Mouse (Mus musculus): Measurements from ENCODE around the gene Ankmy2. TPM values are rescaled to one million over a fixed set of nuclear protein-coding genes. Genes with fewer than 3 reads are reported as not detected.
A peak's percentile ranks its signal among the peaks of the same experiment; 100 is the strongest.
"Not testable (repeated sequence)": the region's sequence is repeated elsewhere in the genome, so short reads cannot be mapped to it uniquely, and the experiment has no call there.

The Ankmy2 gene
- polyA plus RNA-seq, 1 experiment from 2014 or later = 21.4 TPM

DNA sequence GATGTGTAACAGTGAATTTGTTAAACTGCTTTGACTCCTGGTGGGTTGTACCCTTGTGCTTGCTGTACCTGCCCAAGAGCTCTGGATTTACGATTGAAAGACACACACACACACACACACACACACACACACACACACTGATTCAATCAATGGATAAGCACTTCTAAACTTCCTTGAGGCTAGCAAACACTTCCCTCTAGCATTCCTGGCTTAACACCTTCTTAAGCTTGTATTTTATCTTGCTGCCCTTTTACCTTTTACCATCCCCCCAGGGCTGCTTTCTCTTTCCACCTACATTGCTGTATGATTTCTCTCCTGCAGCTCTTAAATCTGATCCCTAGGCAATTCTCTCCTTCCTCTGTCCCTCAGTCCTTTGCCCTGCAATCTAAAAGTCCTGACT, 8.4 kb downstream of the Ankmy2 start:
- Histone ChIP-seq H3K9me3 (ENCODE audit: low read length) (no peaks in the 10 kb centered on the region), H3K4me2 (replicated peaks; ENCODE audit: low read depth, low read length) (no peak overlapping the region), H3K4me3 (ENCODE audit: low read depth, low read length) (no peak overlapping the region), H3K27me3 (replicated peaks; ENCODE audit: insufficient read depth, low read length) (no peaks in the 10 kb centered on the region), H3K36me3 (ENCODE audit: insufficient read depth, low read length) (peaks cover 1% of the 10 kb centered on the region; the same call in 1 of the 2 replicates), H3K27ac (ENCODE audit: low read length) (no peak overlapping the region), H3K4me1 (ENCODE audit: insufficient read depth, low read depth, low read length) (no peaks in the 10 kb centered on the region; the same call in 1 of the 2 replicates), H3K9ac (replicated peaks; ENCODE audit: low read depth) (no peak overlapping the region)
- no peak for DNase-seq (ENCODE audit: low spot score)
- ATAC-seq = no peak
- TF ChIP-seq EP300 (IDR thresholded peaks at IDR 0.05) = no peak
- no peak for TF ChIP-seq CTCF (IDR thresholded peaks at IDR 0.05)
- WGBS = 50% methylated on average over 1 of the region's 1 CpGs

DNA sequence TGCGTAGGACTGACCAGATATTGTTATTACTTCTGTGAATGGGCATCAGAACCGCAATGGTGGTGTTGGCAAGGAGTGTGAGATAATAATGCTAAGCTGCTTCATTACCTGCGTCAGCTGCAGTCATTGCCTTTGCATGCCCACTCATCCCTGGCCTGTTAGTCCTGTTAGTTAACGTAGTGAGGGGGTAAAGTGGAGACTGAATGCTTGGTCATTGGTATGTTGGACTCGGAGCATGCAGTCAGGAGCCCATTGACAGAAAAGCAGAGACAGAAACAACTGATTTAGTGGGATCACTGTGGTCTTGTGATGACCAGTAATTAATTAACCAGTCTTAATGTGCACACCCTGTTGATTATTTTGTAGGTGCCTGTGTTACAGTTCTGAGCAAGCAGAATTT, 20.3 kb downstream of the Ankmy2 start:
- H3K4me1 ChIP-seq (ENCODE audit: insufficient read depth, low read depth, low read length) = no peaks in the 10 kb centered on the region
- no peak overlapping the region for H3K27ac ChIP-seq (ENCODE audit: low read length)
- no peak overlapping the region for H3K9ac ChIP-seq (replicated peaks; ENCODE audit: low read depth)
- no peak overlapping the region for H3K4me2 ChIP-seq (replicated peaks; ENCODE audit: low read depth, low read length)
- ATAC-seq (no peak), DNase-seq (ENCODE audit: low spot score) (no peak)
- no peak for TF ChIP-seq EP300 (IDR thresholded peaks at IDR 0.05)
- H3K27me3 ChIP-seq (replicated peaks; ENCODE audit: insufficient read depth, low read length) = no peaks in the 10 kb centered on the region
- H3K9me3 ChIP-seq (ENCODE audit: low read length) = no peaks in the 10 kb centered on the region
- 92% methylated on average over 5 of the region's 5 CpGs for WGBS
- no peak overlapping the region for H3K4me3 ChIP-seq (ENCODE audit: low read depth, low read length)
- peaks cover 25% of the 10 kb centered on the region for H3K36me3 ChIP-seq (ENCODE audit: insufficient read depth, low read length)

DNA sequence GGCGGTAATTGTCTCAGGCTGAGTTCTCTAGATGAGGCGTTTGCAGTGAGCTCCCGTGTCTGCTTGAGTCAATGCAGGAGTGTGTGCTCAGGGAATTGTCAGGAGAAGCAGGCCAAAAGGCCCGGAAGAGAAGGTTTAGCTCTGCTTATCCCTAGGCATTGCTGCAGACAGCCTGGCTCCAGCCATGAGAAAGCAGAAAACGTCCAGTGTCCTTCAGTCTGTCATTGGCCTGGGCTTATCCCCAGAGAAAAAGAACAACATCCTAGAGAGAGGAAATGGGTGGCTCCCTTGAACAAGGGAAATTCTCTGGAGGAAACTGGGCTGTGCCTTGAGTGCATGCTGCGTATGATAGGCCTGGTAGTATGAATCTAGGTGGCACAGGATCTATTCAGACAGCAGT, 25.7 kb downstream of the Ankmy2 start:
- Histone ChIP-seq H3K9ac (replicated peaks; ENCODE audit: low read depth) (no peak overlapping the region), H3K4me1 (ENCODE audit: insufficient read depth, low read depth, low read length) (no peaks in the 10 kb centered on the region), H3K27ac (ENCODE audit: low read length) (no peak overlapping the region), H3K36me3 (ENCODE audit: insufficient read depth, low read length) (peaks cover 10% of the 10 kb centered on the region; the same call in 1 of the 2 replicates), H3K4me2 (replicated peaks; ENCODE audit: low read depth, low read length) (no peak overlapping the region), H3K27me3 (replicated peaks; ENCODE audit: insufficient read depth, low read length) (no peaks in the 10 kb centered on the region), H3K4me3 (ENCODE audit: low read depth, low read length) (no peak overlapping the region), H3K9me3 (ENCODE audit: low read length) (no peaks in the 10 kb centered on the region)
- WGBS = 64% methylated on average over 6 of the region's 6 CpGs
- peak; percentile 38; the same call in 1 of the 2 replicates for TF ChIP-seq EP300 (IDR thresholded peaks at IDR 0.05)
- TF ChIP-seq CTCF (IDR thresholded peaks at IDR 0.05) = no peak
- peak; percentile 34 for DNase-seq (ENCODE audit: low spot score)
- peak; percentile 57 for ATAC-seq

DNA sequence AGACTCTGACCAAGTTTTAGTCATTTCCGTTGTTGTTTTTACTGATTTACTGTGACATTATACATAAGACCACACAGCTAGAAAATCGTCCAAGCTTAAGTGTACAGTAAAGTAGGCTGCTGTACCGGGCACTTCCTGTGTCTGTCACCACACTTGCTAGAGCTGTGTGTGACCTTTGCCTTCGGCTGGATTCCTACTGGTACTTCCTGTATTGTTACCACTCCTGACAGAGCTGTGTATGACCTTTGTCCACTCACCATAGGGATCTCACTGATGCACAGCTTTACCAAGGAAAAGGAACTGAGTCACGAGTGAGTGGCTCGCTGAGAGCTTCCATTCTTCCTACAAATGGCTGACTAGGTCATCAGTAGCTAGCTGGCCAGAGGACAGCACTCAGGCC, 30.2 kb downstream of the Ankmy2 start:
- DNase-seq (ENCODE audit: low spot score) (peak; percentile 14), ATAC-seq (peak; percentile 49; the same call in 1 of the 2 replicates)
- Histone ChIP-seq H3K27me3 (replicated peaks; ENCODE audit: insufficient read depth, low read length) (no peaks in the 10 kb centered on the region), H3K4me2 (replicated peaks; ENCODE audit: low read depth, low read length) (no peak overlapping the region), H3K9me3 (ENCODE audit: low read length) (no peaks in the 10 kb centered on the region), H3K27ac (ENCODE audit: low read length) (no peak overlapping the region), H3K9ac (replicated peaks; ENCODE audit: low read depth) (no peak overlapping the region), H3K4me1 (ENCODE audit: insufficient read depth, low read depth, low read length) (no peaks in the 10 kb centered on the region), H3K4me3 (ENCODE audit: low read depth, low read length) (no peak overlapping the region), H3K36me3 (ENCODE audit: insufficient read depth, low read length) (peaks cover 20% of the 10 kb centered on the region; the same call in 1 of the 2 replicates)
- WGBS = 57% methylated on average over 6 of the region's 6 CpGs
- TF ChIP-seq EP300 (IDR thresholded peaks at IDR 0.05) = no peak
- TF ChIP-seq CTCF (IDR thresholded peaks at IDR 0.05) = no peak

DNA sequence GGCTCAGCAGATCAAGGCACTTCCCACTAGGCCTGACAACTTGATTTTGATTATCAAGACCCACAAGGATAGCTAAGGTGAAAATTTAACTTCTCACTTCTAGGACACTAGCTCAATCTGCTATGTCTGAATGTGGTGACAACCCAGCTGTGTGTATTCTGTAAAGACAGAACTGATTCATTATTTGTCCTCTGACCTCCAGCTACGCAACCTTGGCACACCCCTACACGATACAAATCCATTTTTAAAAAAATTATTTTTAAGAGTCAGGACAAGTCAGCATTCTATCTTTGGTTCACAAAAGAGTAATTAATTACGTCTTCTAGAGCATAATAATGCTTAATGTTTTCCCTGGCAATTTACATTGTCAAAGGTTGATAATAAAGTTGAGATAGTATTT, 32.7 kb downstream of the Ankmy2 start:
- Histone ChIP-seq H3K36me3 (ENCODE audit: insufficient read depth, low read length) (peaks cover 13% of the 10 kb centered on the region; the same call in 1 of the 2 replicates), H3K4me3 (ENCODE audit: low read depth, low read length) (no peak overlapping the region), H3K9ac (replicated peaks; ENCODE audit: low read depth) (no peak overlapping the region), H3K27ac (ENCODE audit: low read length) (no peak overlapping the region), H3K27me3 (replicated peaks; ENCODE audit: insufficient read depth, low read length) (no peaks in the 10 kb centered on the region), H3K4me1 (ENCODE audit: insufficient read depth, low read depth, low read length) (no peaks in the 10 kb centered on the region), H3K4me2 (replicated peaks; ENCODE audit: low read depth, low read length) (no peak overlapping the region), H3K9me3 (ENCODE audit: low read length) (no peaks in the 10 kb centered on the region)
- WGBS = 87% methylated on average over 3 of the region's 3 CpGs
- TF ChIP-seq CTCF (IDR thresholded peaks at IDR 0.05) (no peak), EP300 (IDR thresholded peaks at IDR 0.05) (no peak)
- ATAC-seq = no peak
- no peak for DNase-seq (ENCODE audit: low spot score)

DNA sequence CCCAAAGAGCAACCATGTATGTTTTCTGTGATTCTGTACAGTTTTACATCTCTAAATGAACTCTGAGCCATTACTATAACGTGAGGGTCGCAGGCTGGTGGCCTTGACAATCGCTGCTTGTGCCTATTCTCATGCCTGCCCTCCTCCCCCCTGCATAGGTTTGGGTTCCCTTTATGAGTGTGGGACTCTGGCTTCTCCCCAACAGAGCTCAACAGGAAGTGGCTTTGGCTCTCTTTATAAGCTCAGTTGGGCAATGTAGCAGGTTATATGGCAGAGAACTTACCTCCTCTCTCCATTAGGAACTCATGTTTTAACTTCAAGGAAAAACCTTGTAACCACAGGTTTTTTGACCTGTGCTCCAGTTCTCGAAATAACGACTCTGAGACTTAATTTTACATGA, 33.4 kb downstream of the Ankmy2 start:
- 87% methylated on average over 5 of the region's 5 CpGs for WGBS
- H3K27ac ChIP-seq (ENCODE audit: low read length) = no peak overlapping the region
- no peaks in the 10 kb centered on the region for H3K4me1 ChIP-seq (ENCODE audit: insufficient read depth, low read depth, low read length)
- no peak for TF ChIP-seq CTCF (IDR thresholded peaks at IDR 0.05)
- TF ChIP-seq EP300 (IDR thresholded peaks at IDR 0.05) = no peak
- ATAC-seq (no peak), DNase-seq (ENCODE audit: low spot score) (peak; percentile 14)
- H3K9me3 ChIP-seq (ENCODE audit: low read length) = no peaks in the 10 kb centered on the region
- H3K9ac ChIP-seq (replicated peaks; ENCODE audit: low read depth) = no peak overlapping the region
- H3K4me3 ChIP-seq (ENCODE audit: low read depth, low read length) = no peak overlapping the region
- peaks cover 19% of the 10 kb centered on the region; the same call in 1 of the 2 replicates for H3K36me3 ChIP-seq (ENCODE audit: insufficient read depth, low read length)
- H3K27me3 ChIP-seq (replicated peaks; ENCODE audit: insufficient read depth, low read length) = no peaks in the 10 kb centered on the region
- H3K4me2 ChIP-seq (replicated peaks; ENCODE audit: low read depth, low read length) = no peak overlapping the region

DNA sequence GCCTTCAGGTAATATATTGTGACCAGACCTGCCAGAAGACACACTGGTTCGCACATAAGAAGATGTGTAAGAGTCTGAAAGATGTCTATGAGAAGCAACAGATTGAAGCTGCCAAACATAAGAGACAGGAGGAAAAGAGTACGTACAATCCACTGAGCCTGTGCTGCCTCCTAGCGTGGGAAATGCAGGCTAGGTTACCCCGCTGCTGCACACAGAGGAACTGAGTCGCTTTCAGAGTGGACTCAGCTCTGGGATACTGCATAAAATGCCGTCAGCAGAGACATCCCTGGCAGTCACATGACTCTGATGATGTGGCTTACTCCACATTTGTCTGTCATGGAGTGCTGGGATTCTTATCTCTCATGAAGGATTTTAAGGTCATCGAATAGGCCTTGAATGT, 38.1 kb downstream of the Ankmy2 start:
- no peak overlapping the region for H3K9ac ChIP-seq (replicated peaks; ENCODE audit: low read depth)
- WGBS = 94% methylated on average over 7 of the region's 7 CpGs
- no peak overlapping the region for H3K4me3 ChIP-seq (ENCODE audit: low read depth, low read length)
- H3K27ac ChIP-seq (ENCODE audit: low read length) = no peak overlapping the region
- H3K9me3 ChIP-seq (ENCODE audit: low read length) = peaks cover 7% of the 10 kb centered on the region; the same call in 1 of the 2 replicates
- DNase-seq (ENCODE audit: low spot score) (no peak), ATAC-seq (no peak)
- peaks cover 37% of the 10 kb centered on the region; the same call in 1 of the 2 replicates for H3K36me3 ChIP-seq (ENCODE audit: insufficient read depth, low read length)
- H3K4me2 ChIP-seq (replicated peaks; ENCODE audit: low read depth, low read length) = no peak overlapping the region
- H3K4me1 ChIP-seq (ENCODE audit: insufficient read depth, low read depth, low read length) = no peaks in the 10 kb centered on the region
- TF ChIP-seq EP300 (IDR thresholded peaks at IDR 0.05) = no peak
- no peak for TF ChIP-seq CTCF (IDR thresholded peaks at IDR 0.05)
- no peaks in the 10 kb centered on the region for H3K27me3 ChIP-seq (replicated peaks; ENCODE audit: insufficient read depth, low read length)

DNA sequence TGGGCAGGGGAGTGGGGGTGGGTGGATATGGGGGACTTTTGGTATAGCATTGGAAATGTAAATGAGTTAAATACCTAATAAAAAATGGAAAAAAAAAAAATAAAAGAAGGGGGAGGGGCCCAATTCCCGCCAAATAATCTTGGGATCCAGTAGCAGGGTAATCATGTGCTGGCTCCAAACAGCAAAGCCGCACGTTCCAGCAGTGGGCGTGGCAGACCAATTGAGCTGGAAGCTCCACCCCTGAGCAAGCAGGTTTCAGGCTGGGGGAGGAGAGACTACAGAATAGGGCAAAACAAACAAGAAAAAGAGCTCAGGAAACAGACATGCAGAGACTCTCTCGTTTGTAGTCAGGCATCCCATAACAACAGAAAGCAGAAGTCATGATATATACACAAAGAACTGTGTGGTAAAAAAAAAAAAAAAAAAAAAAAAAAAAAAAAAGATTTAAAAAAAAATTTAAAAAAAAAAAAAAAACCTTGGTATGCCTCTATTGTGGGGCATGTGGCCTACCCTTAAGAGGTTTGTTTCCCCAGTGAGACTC, 48.7 kb downstream of the Ankmy2 start:
- not testable (repeated sequence) for H3K4me1 ChIP-seq (ENCODE audit: insufficient read depth, low read depth, low read length); H3K4me3 ChIP-seq (ENCODE audit: low read depth, low read length); H3K4me2 ChIP-seq (replicated peaks; ENCODE audit: low read depth, low read length); H3K9ac ChIP-seq (replicated peaks; ENCODE audit: low read depth); H3K27ac ChIP-seq (ENCODE audit: low read length); H3K27me3 ChIP-seq (replicated peaks; ENCODE audit: insufficient read depth, low read length); DNase-seq (ENCODE audit: low spot score); H3K9me3 ChIP-seq (ENCODE audit: low read length); H3K36me3 ChIP-seq (ENCODE audit: insufficient read depth, low read length); ATAC-seq
- WGBS = 49% methylated on average over 5 of the region's 5 CpGs

All from lung, postnatal 0 days (tissue).